Mouse (Mus musculus) hindbrain, embryonic 16.5 days (tissue): Measurements from ENCODE around the gene Sntb2. TPM values are rescaled to one million over a fixed set of nuclear protein-coding genes. Genes with fewer than 3 reads are reported as not detected.
"Not testable (repeated sequence)": the region's sequence is repeated elsewhere in the genome, so short reads cannot be mapped to it uniquely, and the experiment has no call there.

Experiments
- ATAC-seq: fragments of 200-750 bp; cut with Nextera tagmentation; 2 replicates; pipeline ENCODE4 v1.8.0; 2017; ENCODE audit warnings: moderate TSS enrichment, moderate library complexity
- H3K27ac ChIP-seq: fragments of 300-500 bp; sonication (generic); 2 replicates; pipeline ENCODE4 v1.5.1; 2014; ENCODE audit warnings: low read depth, mild to moderate bottlenecking, control low read depth, low read length, moderate library complexity
- H3K27me3 ChIP-seq: fragments of 300-500 bp; sonication (generic); replicated peaks from 2 replicates; pipeline ENCODE4 v1.6.1; 2014; ENCODE audit warnings: low read length; ENCODE audit not compliant: control insufficient read depth, insufficient read depth
- H3K36me3 ChIP-seq: fragments of 300-500 bp; sonication (generic); 2 replicates; pipeline ENCODE4 v1.6.1; 2014; ENCODE audit warnings: mild to moderate bottlenecking, low read length, moderate library complexity, mixed read lengths; ENCODE audit not compliant: control insufficient read depth, insufficient read depth
- H3K4me1 ChIP-seq: fragments of 300-500 bp; sonication (generic); 2 replicates; pipeline ENCODE4 v1.6.1; 2014; ENCODE audit warnings: low read depth, low read length; ENCODE audit not compliant: control insufficient read depth, insufficient read depth
- H3K4me2 ChIP-seq: fragments of 300-500 bp; sonication (generic); 2 replicates; pipeline ENCODE4 v1.6.1; 2014; ENCODE audit warnings: mild to moderate bottlenecking, low read length, control low read depth, moderate library complexity
- H3K4me3 ChIP-seq: fragments of 300-500 bp; sonication (generic); 2 replicates; pipeline ENCODE4 v1.5.1; 2014; ENCODE audit warnings: mild to moderate bottlenecking, low read length, control low read depth, moderate library complexity
- H3K9ac ChIP-seq: fragments of 300-500 bp; sonication (generic); 2 replicates; pipeline ENCODE4 v1.6.1; 2014; ENCODE audit warnings: low read depth, mild to moderate bottlenecking, control low read depth, low read length, moderate library complexity
- H3K9me3 ChIP-seq: fragments of 300-500 bp; sonication (generic); 2 replicates; pipeline ENCODE4 v1.6.1; 2014; ENCODE audit warnings: mild to moderate bottlenecking, low read length, moderate library complexity; ENCODE audit not compliant: control insufficient read depth
- WGBS: fragments of 180-500 bp; shearing (Covaris S2); extraction: QIAGEN DNeasy Blood & Tissue Kit; methylation state at CpG from one replicate; pipeline ENCODE4 v1.1.7; 2014; 5-methylcytosine and 5-hydroxymethylcytosine counted together
- polyA plus RNA-seq: library from polyadenylated mRNA; unstranded; fragments of >200 nt; fragmentation: Nextera tagmentation; extraction: Ambion mirVana; gene quantifications from 2 replicates; pipeline ENCODE4 v1.2.1, GENCODE M21; 2015

The Sntb2 gene
- polyA plus RNA-seq, 1 experiment from 2014 or later = 4.7 TPM

GRCm38 (mm10) chr8:107033609-107034008 is 98.1 kb downstream of the Sntb2 start:
- 94% methylated on average over 2 of the region's 2 CpGs for WGBS
- not testable (repeated sequence) for H3K9ac ChIP-seq, H3K4me3 ChIP-seq, H3K27me3 ChIP-seq, H3K4me2 ChIP-seq, H3K9me3 ChIP-seq, H3K36me3 ChIP-seq, H3K27ac ChIP-seq, ATAC-seq
- H3K4me1 ChIP-seq = peaks cover 18% of the 10 kb centered on the region

GRCm38 (mm10) chr8:107035641-107036040 is 100.1 kb downstream of the Sntb2 start:
- no peak overlapping the region for H3K9ac ChIP-seq

GRCm38 (mm10) chr8:107036626-107037025 is 101.1 kb downstream of the Sntb2 start:
- H3K36me3 ChIP-seq = peaks cover 34% of the 10 kb centered on the region
- H3K4me2 ChIP-seq = no peak overlapping the region
- no peak for ATAC-seq
- H3K4me3 ChIP-seq = no peak overlapping the region
- H3K9me3 ChIP-seq = no peaks in the 10 kb centered on the region
- peaks cover 18% of the 10 kb centered on the region for H3K4me1 ChIP-seq
- 90% methylated on average over 8 of the region's 8 CpGs for WGBS
- H3K27me3 ChIP-seq = no peaks in the 10 kb centered on the region
- H3K9ac ChIP-seq = no peak overlapping the region
- no peak overlapping the region for H3K27ac ChIP-seq

More at GRCm38 (mm10) chr8:107035641-107036040, 100.1 kb downstream of the Sntb2 start:
- Histone ChIP-seq H3K4me1 (peaks cover 18% of the 10 kb centered on the region), H3K4me3 (no peak overlapping the region), H3K36me3 (peaks cover 26% of the 10 kb centered on the region), H3K4me2 (no peak overlapping the region), H3K27ac (no peak overlapping the region), H3K9me3 (no peaks in the 10 kb centered on the region), H3K27me3 (no peaks in the 10 kb centered on the region)
- ATAC-seq = no peak
- 81% methylated on average over 3 of the region's 3 CpGs for WGBS

- Histone ChIP-seq H3K9ac (no peak overlapping the region), H3K9me3 (no peaks in the 10 kb centered on the region), H3K4me2 (no peak overlapping the region), H3K36me3 (peaks cover 66% of the 10 kb centered on the region), H3K4me3 (no peak overlapping the region), H3K27me3 (no peaks in the 10 kb centered on the region), H3K4me1 (no peaks in the 10 kb centered on the region), H3K27ac (no peak overlapping the region)
- no peak for ATAC-seq
- WGBS = 86% methylated on average over 7 of the region's 7 CpGs
Measured at GRCm38 (mm10) chr8:107040632-107041031, 105.1 kb downstream of the Sntb2 start.

GRCm38 (mm10) chr8:107045478-107045877 is 109.9 kb downstream of the Sntb2 start:
- no peak overlapping the region for H3K9ac ChIP-seq
- H3K4me1 ChIP-seq = peaks cover 15% of the 10 kb centered on the region
- H3K4me3 ChIP-seq = no peak overlapping the region
- peaks cover 51% of the 10 kb centered on the region for H3K36me3 ChIP-seq
- no peaks in the 10 kb centered on the region for H3K9me3 ChIP-seq
- H3K4me2 ChIP-seq = no peak overlapping the region
- no peak for ATAC-seq
- 96% methylated on average over 6 of the region's 6 CpGs for WGBS
- no peaks in the 10 kb centered on the region for H3K27me3 ChIP-seq
- no peak overlapping the region for H3K27ac ChIP-seq

GRCm38 (mm10) chr8:107046976-107047375 is 111.4 kb downstream of the Sntb2 start:
- 91% methylated on average over 5 of the region's 5 CpGs for WGBS
- H3K27ac ChIP-seq = no peak overlapping the region
- peaks cover 15% of the 10 kb centered on the region for H3K4me1 ChIP-seq
- no peak overlapping the region for H3K4me3 ChIP-seq
- peaks cover 48% of the 10 kb centered on the region for H3K36me3 ChIP-seq
- no peaks in the 10 kb centered on the region for H3K9me3 ChIP-seq
- ATAC-seq = no peak
- H3K9ac ChIP-seq = no peak overlapping the region
- no peak overlapping the region for H3K4me2 ChIP-seq
- no peaks in the 10 kb centered on the region for H3K27me3 ChIP-seq

GRCm38 (mm10) chr8:107048061-107048941 is 112.8 kb downstream of the Sntb2 start, which contains the start of gene Pdf:
Gene Pdf, minus strand, starts transcription at chr8:107048614.
- Histone ChIP-seq H3K4me3 (peak within 1 kb of the TSS; percentile 82), H3K9ac (peak within 1 kb of the TSS; percentile 90), H3K9me3 (no peaks in the 10 kb centered on the region), H3K27ac (peak within 1 kb of the TSS; percentile 91), H3K4me1 (peaks cover 15% of the 10 kb centered on the region), H3K27me3 (no peaks in the 10 kb centered on the region), H3K4me2 (peak within 1 kb of the TSS; percentile 90), H3K36me3 (peaks cover 44% of the 10 kb centered on the region)
- peak; percentile 89 for ATAC-seq
- under 1% methylated on average over 78 of the region's 87 CpGs for WGBS

- WGBS = 99% methylated on average over 4 of the region's 4 CpGs
- Histone ChIP-seq H3K9ac (no peak overlapping the region), H3K4me1 (peaks cover 15% of the 10 kb centered on the region), H3K27me3 (no peaks in the 10 kb centered on the region), H3K9me3 (no peaks in the 10 kb centered on the region), H3K4me2 (peak overlapping the region; percentile 90; the same call in 1 of the 2 replicates), H3K4me3 (no peak overlapping the region), H3K27ac (no peak overlapping the region), H3K36me3 (peaks cover 41% of the 10 kb centered on the region)
- no peak for ATAC-seq
Measured at GRCm38 (mm10) chr8:107049480-107049879, 113.9 kb downstream of the Sntb2 start.

GRCm38 (mm10) chr8:107052046-107052445 is 116.5 kb downstream of the Sntb2 start:
- Histone ChIP-seq H3K27me3 (no peaks in the 10 kb centered on the region), H3K9ac (no peak overlapping the region), H3K9me3 (no peaks in the 10 kb centered on the region), H3K27ac (no peak overlapping the region), H3K4me2 (no peak overlapping the region), H3K36me3 (peaks cover 24% of the 10 kb centered on the region), H3K4me3 (no peak overlapping the region), H3K4me1 (peaks cover 24% of the 10 kb centered on the region)
- WGBS = 96% methylated on average over 8 of the region's 8 CpGs
- no peak for ATAC-seq
